Mouse (Mus musculus) limb, embryonic 11.5 days (tissue): ENCODE data around the gene Pgc. TPM values are rescaled to one million over a fixed set of nuclear protein-coding genes. Genes with fewer than 3 reads are reported as not detected.

ENCODE experiments used
- ATAC-seq: fragments of 200-750 bp; cut with Nextera tagmentation; 2 replicates; pipeline ENCODE4 v1.8.0; 2017; ENCODE audit warnings: low read depth; ENCODE audit not compliant: insufficient number of reproducible peaks, low FRiP score, low TSS enrichment
- DNase-seq: peaks from one replicate; pipeline ENCODE4 v3.0.0-alpha.2; 2015; ENCODE audit warnings: low spot score
- H3K27ac ChIP-seq: fragments of 300-500 bp; sonication (generic); replicated peaks from 2 replicates; pipeline ENCODE4 v1.5.1; 2014; ENCODE audit warnings: low read depth, mild to moderate bottlenecking, low read length
- H3K27me3 ChIP-seq: fragments of 300-500 bp; sonication (generic); 2 replicates; pipeline ENCODE4 v1.6.1; 2014; ENCODE audit warnings: mild to moderate bottlenecking, low read length, mixed read lengths; ENCODE audit not compliant: control insufficient read depth, insufficient read depth
- H3K36me3 ChIP-seq: fragments of 300-500 bp; sonication (generic); 2 replicates; pipeline ENCODE4 v1.6.1; 2014; ENCODE audit warnings: mild to moderate bottlenecking, low read length, moderate library complexity, mixed read lengths; ENCODE audit not compliant: control insufficient read depth, insufficient read depth
- H3K4me1 ChIP-seq: fragments of 300-500 bp; sonication (generic); 2 replicates; pipeline ENCODE4 v1.6.1; 2014; ENCODE audit warnings: low read length, mixed read lengths; ENCODE audit not compliant: control insufficient read depth, insufficient read depth
- H3K4me2 ChIP-seq: fragments of 300-500 bp; sonication (generic); 2 replicates; pipeline ENCODE4 v1.6.1; 2014; ENCODE audit warnings: low read depth, mild to moderate bottlenecking, moderate library complexity; ENCODE audit not compliant: severe bottlenecking
- H3K4me3 ChIP-seq: fragments of 300-500 bp; sonication (generic); 2 replicates; pipeline ENCODE4 v1.5.1; 2014; ENCODE audit warnings: low read depth, low read length
- H3K9ac ChIP-seq: fragments of 300-500 bp; sonication (generic); 2 replicates; pipeline ENCODE4 v1.6.1; 2014; ENCODE audit warnings: mild to moderate bottlenecking, low read length
- H3K9me3 ChIP-seq: fragments of 300-500 bp; sonication (generic); 2 replicates; pipeline ENCODE4 v1.6.1; 2016; ENCODE audit warnings: low read length; ENCODE audit not compliant: control insufficient read depth
- WGBS: fragments of 180-500 bp; shearing (Covaris S2); extraction: QIAGEN DNeasy Blood & Tissue Kit; methylation state at CpG from one replicate; pipeline ENCODE4 v1.1.7; 2014; 5-methylcytosine and 5-hydroxymethylcytosine counted together
- polyA plus RNA-seq: library from polyadenylated mRNA; unstranded; fragments of >200 nt; fragmentation: Nextera tagmentation; extraction: Ambion mirVana; gene quantifications from 2 replicates; pipeline ENCODE4 v1.2.1, GENCODE M21; 2014

The Pgc gene
- polyA plus RNA-seq, 1 experiment from 2014 or later, result not detected

GRCm38 (mm10) chr17:47711883-47712282 lies 14.8 kb upstream of the Pgc start:
- no peaks in the 10 kb centered on the region for H3K4me1 ChIP-seq
- no peaks in the 10 kb centered on the region for H3K36me3 ChIP-seq
- H3K9ac ChIP-seq, result no peak overlapping the region
- 59% methylated on average over 6 of the region's 6 CpGs for WGBS
- ATAC-seq (no peak), DNase-seq (no peak)
- no peak overlapping the region for H3K4me2 ChIP-seq
- no peaks in the 10 kb centered on the region for H3K9me3 ChIP-seq
- H3K27ac ChIP-seq, result no peak overlapping the region
- H3K4me3 ChIP-seq, result no peak overlapping the region
- no peaks in the 10 kb centered on the region for H3K27me3 ChIP-seq

- H3K9me3 ChIP-seq, result no peaks in the 10 kb centered on the region
- WGBS, result 56% methylated on average over 15 of the region's 22 CpGs
- no peaks in the 10 kb centered on the region for H3K27me3 ChIP-seq
- no peak overlapping the region for H3K4me3 ChIP-seq
- no peak overlapping the region for H3K4me2 ChIP-seq
- no peaks in the 10 kb centered on the region for H3K4me1 ChIP-seq
- ATAC-seq (no peak), DNase-seq (no peak)
- H3K9ac ChIP-seq, result no peak overlapping the region
- no peaks in the 10 kb centered on the region for H3K36me3 ChIP-seq
- H3K27ac ChIP-seq, result no peak overlapping the region
Measured at GRCm38 (mm10) chr17:47712889-47713571, 13.6 kb upstream of the Pgc start.

GRCm38 (mm10) chr17:47715037-47715436 lies 11.6 kb upstream of the Pgc start:
- WGBS, result 65% methylated on average over 3 of the region's 3 CpGs

GRCm38 (mm10) chr17:47721183-47721582 lies 5.5 kb upstream of the Pgc start:
- Histone ChIP-seq H3K9ac (no peak overlapping the region), H3K4me1 (no peaks in the 10 kb centered on the region), H3K27ac (no peak overlapping the region), H3K9me3 (no peaks in the 10 kb centered on the region), H3K4me2 (no peak overlapping the region), H3K4me3 (no peak overlapping the region), H3K36me3 (no peaks in the 10 kb centered on the region), H3K27me3 (no peaks in the 10 kb centered on the region)
- DNase-seq, result no peak
- no peak for ATAC-seq
- WGBS, result 88% methylated on average over 4 of the region's 4 CpGs

More at GRCm38 (mm10) chr17:47715037-47715436, 11.6 kb upstream of the Pgc start:
- Histone ChIP-seq H3K4me3 (no peak overlapping the region), H3K9me3 (no peaks in the 10 kb centered on the region), H3K9ac (no peak overlapping the region), H3K4me1 (no peaks in the 10 kb centered on the region), H3K27ac (no peak overlapping the region), H3K36me3 (no peaks in the 10 kb centered on the region), H3K27me3 (no peaks in the 10 kb centered on the region), H3K4me2 (no peak overlapping the region)
- DNase-seq, result no peak
- no peak for ATAC-seq

GRCm38 (mm10) chr17:47730633-47731575 lies 4.3 kb downstream of the Pgc start:
- H3K9ac ChIP-seq, result no peak overlapping the region
- no peak for DNase-seq
- no peaks in the 10 kb centered on the region for H3K27me3 ChIP-seq
- H3K27ac ChIP-seq, result no peak overlapping the region
- no peak overlapping the region for H3K4me2 ChIP-seq
- no peaks in the 10 kb centered on the region for H3K4me1 ChIP-seq
- no peak overlapping the region for H3K4me3 ChIP-seq
- no peaks in the 10 kb centered on the region for H3K36me3 ChIP-seq
- no peak for ATAC-seq
- WGBS, result 64% methylated on average over 24 of the region's 24 CpGs
- no peaks in the 10 kb centered on the region for H3K9me3 ChIP-seq

- WGBS, result 73% methylated on average over 14 of the region's 14 CpGs
- Histone ChIP-seq H3K36me3 (no peaks in the 10 kb centered on the region), H3K4me1 (peaks cover 20% of the 10 kb centered on the region), H3K9me3 (no peaks in the 10 kb centered on the region), H3K9ac (no peak overlapping the region), H3K27ac (no peak overlapping the region), H3K4me2 (no peak overlapping the region), H3K27me3 (peaks cover 5% of the 10 kb centered on the region; the same call in 1 of the 2 replicates), H3K4me3 (no peak overlapping the region)
- DNase-seq (no peak), ATAC-seq (no peak)
Measured at GRCm38 (mm10) chr17:47735553-47736100, 9.0 kb downstream of the Pgc start.

GRCm38 (mm10) chr17:47736856-47737255 lies 10.2 kb downstream of the Pgc start, which contains the start of gene Tfeb:
Tfeb (plus strand) TSS chr17:47737030.
- peak within 1 kb of the TSS; percentile 38 for H3K9ac ChIP-seq
- H3K4me2 ChIP-seq, result peak within 1 kb of the TSS; percentile 100
- H3K4me1 ChIP-seq, result peaks cover 20% of the 10 kb centered on the region
- peak; percentile 59 for ATAC-seq
- H3K4me3 ChIP-seq, result peak within 1 kb of the TSS; percentile 59
- H3K27ac ChIP-seq, result no peak within 1 kb of the TSS
- H3K36me3 ChIP-seq, result no peaks in the 10 kb centered on the region
- WGBS, result under 1% methylated on average over 46 of the region's 47 CpGs
- peak; percentile 97 for DNase-seq
- H3K27me3 ChIP-seq, result peaks cover 5% of the 10 kb centered on the region; the same call in 1 of the 2 replicates
- H3K9me3 ChIP-seq, result no peaks in the 10 kb centered on the region
